Mouse (Mus musculus) hindbrain, embryonic 14.5 days (tissue): ENCODE data around the gene Cpsf3. TPM values are rescaled to one million over a fixed set of nuclear protein-coding genes. Genes with fewer than 3 reads are reported as not detected.

Experiments used
- ATAC-seq: fragments of 200-750 bp; cut with Nextera tagmentation; 2 replicates; pipeline ENCODE4 v1.8.0; 2017; ENCODE audit warnings: moderate number of reproducible peaks, mild to moderate bottlenecking, moderate TSS enrichment, moderate library complexity; ENCODE audit not compliant: low FRiP score
- DNase-seq: peaks from one replicate; pipeline ENCODE4 v3.0.0-alpha.2; 2015; ENCODE audit warnings: low spot score
- H3K27ac ChIP-seq: fragments of 300-500 bp; sonication (generic); 2 replicates; pipeline ENCODE4 v1.5.1; 2014; ENCODE audit warnings: mild to moderate bottlenecking, moderate library complexity
- H3K27me3 ChIP-seq: fragments of 300-500 bp; sonication (generic); 2 replicates; pipeline ENCODE4 v1.6.1; 2014; ENCODE audit warnings: mild to moderate bottlenecking, low read length, mixed read lengths; ENCODE audit not compliant: control insufficient read depth, insufficient read depth
- H3K36me3 ChIP-seq: fragments of 300-500 bp; sonication (generic); replicated peaks from 2 replicates; pipeline ENCODE4 v1.6.1; 2014; ENCODE audit not compliant: control insufficient read depth, insufficient read depth
- H3K4me1 ChIP-seq: fragments of 300-500 bp; sonication (generic); replicated peaks from 2 replicates; pipeline ENCODE4 v1.6.1; 2014; ENCODE audit warnings: antibody characterized with exemption, low read length, mixed read lengths; ENCODE audit not compliant: control insufficient read depth, insufficient read depth
- H3K4me2 ChIP-seq: fragments of 300-500 bp; sonication (generic); replicated peaks from 2 replicates; pipeline ENCODE4 v1.6.1; 2014; ENCODE audit warnings: mild to moderate bottlenecking, moderate library complexity
- H3K4me3 ChIP-seq: fragments of 300-500 bp; sonication (generic); replicated peaks from 2 replicates; pipeline ENCODE4 v1.5.1; 2014; ENCODE audit warnings: mild to moderate bottlenecking, low read length
- H3K9ac ChIP-seq: fragments of 300-500 bp; sonication (generic); 2 replicates; pipeline ENCODE4 v1.6.1; 2014
- H3K9me3 ChIP-seq: fragments of 300-500 bp; sonication (generic); 2 replicates; pipeline ENCODE4 v1.6.1; 2016; ENCODE audit warnings: low read length; ENCODE audit not compliant: control insufficient read depth
- WGBS: fragments of 180-500 bp; shearing (Covaris S2); extraction: QIAGEN DNeasy Blood & Tissue Kit; methylation state at CpG from one replicate; pipeline ENCODE4 v1.1.7; 2014; 5-methylcytosine and 5-hydroxymethylcytosine counted together
- polyA plus RNA-seq: library from polyadenylated mRNA; unstranded; fragments of >200 nt; fragmentation: Nextera tagmentation; extraction: Ambion mirVana; gene quantifications from 2 replicates; pipeline ENCODE4 v1.2.1, GENCODE M21; 2014

Cpsf3 gene
- polyA plus RNA-seq, 1 experiment from 2014 or later, result 88.1 TPM

- 96% methylated on average over 5 of the region's 5 CpGs for WGBS
- ATAC-seq, result no peak
- H3K36me3 ChIP-seq, result peaks cover 50% of the 10 kb centered on the region
These were observed 55.5 kb downstream of the Cpsf3 start for GRCm38 (mm10) chr12:21340674-21341073.

GRCm38 (mm10) chr12:21346972-21347371 lies 61.8 kb downstream of the Cpsf3 start:
- 84% methylated on average over 7 of the region's 7 CpGs for WGBS
- peaks cover 62% of the 10 kb centered on the region for H3K36me3 ChIP-seq
- no peak overlapping the region for H3K27ac ChIP-seq
- no peak overlapping the region for H3K9ac ChIP-seq
- DNase-seq (no peak), ATAC-seq (no peak)
- no peaks in the 10 kb centered on the region; the same call in 1 of the 2 replicates for H3K9me3 ChIP-seq
- H3K4me3 ChIP-seq, result no peak overlapping the region
- no peak overlapping the region for H3K4me2 ChIP-seq
- no peaks in the 10 kb centered on the region for H3K27me3 ChIP-seq
- no peaks in the 10 kb centered on the region for H3K4me1 ChIP-seq

More at GRCm38 (mm10) chr12:21340674-21341073, 55.5 kb downstream of the Cpsf3 start:
- no peak overlapping the region for H3K4me3 ChIP-seq
- H3K27me3 ChIP-seq, result no peaks in the 10 kb centered on the region
- no peak overlapping the region for H3K9ac ChIP-seq
- no peaks in the 10 kb centered on the region for H3K4me1 ChIP-seq
- no peak overlapping the region for H3K27ac ChIP-seq
- no peaks in the 10 kb centered on the region for H3K9me3 ChIP-seq
- no peak overlapping the region for H3K4me2 ChIP-seq
- no peak for DNase-seq

GRCm38 (mm10) chr12:21350113-21350876 lies 65.1 kb downstream of the Cpsf3 start:
- H3K27ac ChIP-seq, result no peak overlapping the region
- no peaks in the 10 kb centered on the region for H3K4me1 ChIP-seq
- no peak for DNase-seq
- no peak overlapping the region for H3K4me2 ChIP-seq
- no peak for ATAC-seq
- peaks cover 71% of the 10 kb centered on the region for H3K36me3 ChIP-seq
- WGBS, result 22% methylated on average over 7 of the region's 7 CpGs
- H3K9me3 ChIP-seq, result no peaks in the 10 kb centered on the region; the same call in 1 of the 2 replicates
- H3K9ac ChIP-seq, result no peak overlapping the region
- H3K27me3 ChIP-seq, result no peaks in the 10 kb centered on the region
- no peak overlapping the region for H3K4me3 ChIP-seq

- H3K9me3 ChIP-seq, result no peaks in the 10 kb centered on the region; the same call in 1 of the 2 replicates
- peaks cover 48% of the 10 kb centered on the region for H3K36me3 ChIP-seq
- 99% methylated on average over 8 of the region's 8 CpGs for WGBS
- DNase-seq (no peak), ATAC-seq (no peak)
- H3K4me1 ChIP-seq, result no peaks in the 10 kb centered on the region
- H3K9ac ChIP-seq, result no peak overlapping the region
- H3K27ac ChIP-seq, result no peak overlapping the region
- H3K4me3 ChIP-seq, result no peak overlapping the region
- no peak overlapping the region for H3K4me2 ChIP-seq
- no peaks in the 10 kb centered on the region for H3K27me3 ChIP-seq
These were observed 68.5 kb downstream of the Cpsf3 start for GRCm38 (mm10) chr12:21353681-21354080.

GRCm38 (mm10) chr12:21362686-21363085 lies 77.5 kb downstream of the Cpsf3 start:
- no peak overlapping the region for H3K4me2 ChIP-seq
- 85% methylated on average over 2 of the region's 2 CpGs for WGBS
- no peak overlapping the region for H3K9ac ChIP-seq
- H3K27me3 ChIP-seq, result no peaks in the 10 kb centered on the region
- no peak overlapping the region for H3K4me3 ChIP-seq
- no peaks in the 10 kb centered on the region; the same call in 1 of the 2 replicates for H3K36me3 ChIP-seq
- H3K27ac ChIP-seq, result no peak overlapping the region
- H3K9me3 ChIP-seq, result no peaks in the 10 kb centered on the region
- no peaks in the 10 kb centered on the region for H3K4me1 ChIP-seq
- DNase-seq, result no peak
- ATAC-seq, result no peak

- Histone ChIP-seq H3K4me1 (no peaks in the 10 kb centered on the region), H3K9ac (no peak overlapping the region), H3K36me3 (no peaks in the 10 kb centered on the region), H3K27me3 (no peaks in the 10 kb centered on the region), H3K27ac (no peak overlapping the region), H3K4me2 (no peak overlapping the region), H3K9me3 (no peaks in the 10 kb centered on the region), H3K4me3 (no peak overlapping the region)
- 87% methylated on average over 3 of the region's 3 CpGs for WGBS
- DNase-seq (no peak), ATAC-seq (no peak)
These were observed 78.0 kb downstream of the Cpsf3 start for GRCm38 (mm10) chr12:21363195-21363594.

Other genes with a start within 250 kb of the Cpsf3 start
- gene Itgb1bp1, start 893 bp downstream of the Cpsf3 start, polyA plus RNA-seq, result 37.3 and 37.4 TPM in 2 replicates
- 28.4 and 36.5 TPM in 2 replicates for gene Iah1, start 31.0 kb downstream of the Cpsf3 start, polyA plus RNA-seq
- gene Adam17, start 88.2 kb downstream of the Cpsf3 start, polyA plus RNA-seq, result 19.2 and 22.0 TPM in 2 replicates
- gene Ywhaq, start 132.2 kb downstream of the Cpsf3 start, polyA plus RNA-seq, result 1,230 and 1,233 TPM in 2 replicates